10 mouse cellular contexts compared by ENCODE assay signal in the genomic region with DNA sequence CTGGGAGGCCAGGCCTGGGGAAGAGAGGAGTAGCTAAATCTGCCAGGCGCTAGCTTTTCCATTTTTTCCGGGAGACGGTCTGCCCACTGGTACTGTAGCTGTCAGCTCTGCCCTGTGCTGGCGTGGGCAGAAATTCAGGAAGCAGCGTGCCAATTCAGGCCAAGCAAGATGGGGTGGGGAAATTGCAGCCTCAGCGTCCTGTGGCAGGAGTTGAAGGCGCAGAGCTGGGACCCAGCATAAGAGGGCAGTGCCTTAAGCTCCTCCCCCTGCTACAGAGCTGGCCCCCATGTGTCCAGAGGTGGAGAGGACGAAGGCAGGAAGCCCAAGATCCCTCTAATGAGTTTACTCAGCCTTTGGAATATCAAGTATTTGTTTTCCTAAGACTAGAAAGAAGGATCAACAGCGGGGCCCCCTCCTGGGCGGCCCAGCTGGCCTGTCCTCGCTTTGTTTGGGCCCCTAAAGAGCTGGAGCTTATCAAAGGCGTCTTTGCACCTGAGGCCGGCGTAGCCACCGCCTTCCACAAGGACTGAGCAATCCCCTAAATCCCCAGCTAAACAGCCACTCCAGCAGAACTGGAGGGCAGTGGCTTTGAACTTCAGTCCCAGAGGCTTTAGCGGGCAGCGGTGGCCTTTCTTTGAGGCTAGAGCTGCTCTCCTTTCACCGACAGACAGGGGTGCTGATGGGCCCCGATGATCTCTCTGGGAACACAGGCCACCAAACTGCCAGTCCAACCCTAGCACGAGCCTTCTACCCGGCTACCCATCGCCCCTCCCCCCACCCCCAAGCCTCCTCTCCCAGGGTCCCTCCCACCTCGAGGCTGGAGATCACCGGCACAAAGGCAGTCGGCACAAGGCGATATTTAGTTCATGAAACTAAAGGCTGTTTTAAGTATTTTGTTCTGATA.
DNase-seq lines count a peak whose midpoint lies in the region; ATAC-seq and TF ChIP-seq lines count a peak whose summit lies in the region.
"Had no signal": no experiment of that assay in that cellular context is flagged by ENCODE, and none has a peak within 500 bp of the region (broad histone marks: within the 10 kb centered on the region; RNA-seq: fewer than 3 reads in every experiment).

No protein-coding gene starts in this region.

- 14% methylated on average over 26 of the region's 26 CpGs for WGBS in cerebellum, adult 2 months
- WGBS in lung, embryonic 14.5 days: 11% methylated on average over 26 of the region's 26 CpGs
- 25% methylated on average over 26 of the region's 26 CpGs for WGBS in lung, adult 2 months
- whole genome bisulfite sequencing in hindbrain, embryonic 15.5 days: 8% methylated on average over 26 of the region's 26 CpGs
- WGBS in neural tube, embryonic 12.5 days: 7% methylated on average over 26 of the region's 26 CpGs
- WGBS in heart, embryonic 10.5 days: 8% methylated on average over 26 of the region's 26 CpGs

- TF ChIP-seq CTCF in cerebellum, adult 2 months (IDR thresholded peaks at IDR 0.05; ENCODE audit: borderline replicate concordance, insufficient read depth, low read depth, low read length): no peak
- TF ChIP-seq CTCF in lung, embryonic 14.5 days (IDR thresholded peaks at IDR 0.05; ENCODE audit: low read depth): no peak
- no peak for TF ChIP-seq CTCF in lung, adult 2 months (IDR thresholded peaks at IDR 0.05; ENCODE audit: insufficient read depth, low read length)

- no peaks in the 10 kb centered on the region for H3K9me3 ChIP-seq in lung, embryonic 14.5 days (ENCODE audit: low read depth, low read length)
- H3K9me3 ChIP-seq in hindbrain, embryonic 15.5 days: no peaks in the 10 kb centered on the region
- H3K9me3 ChIP-seq in neural tube, embryonic 12.5 days: no peaks in the 10 kb centered on the region
- no peaks in the 10 kb centered on the region for H3K9me3 ChIP-seq in heart, embryonic 10.5 days

- H3K36me3 ChIP-seq in lung, embryonic 14.5 days (ENCODE audit: insufficient read depth): no peaks in the 10 kb centered on the region
- H3K36me3 ChIP-seq in hindbrain, embryonic 15.5 days: no peaks in the 10 kb centered on the region
- no peaks in the 10 kb centered on the region for H3K36me3 ChIP-seq in neural tube, embryonic 12.5 days
- H3K36me3 ChIP-seq in heart, embryonic 10.5 days: no peaks in the 10 kb centered on the region

- no peak overlapping the region; the same call in 1 of the 2 replicates for H3K9ac ChIP-seq in lung, embryonic 14.5 days
- H3K9ac ChIP-seq in hindbrain, embryonic 15.5 days: no peak overlapping the region
- H3K9ac ChIP-seq in neural tube, embryonic 12.5 days: no peak overlapping the region

- H3K4me3 ChIP-seq in cerebellum, adult 2 months (replicated peaks; ENCODE audit: insufficient read depth, low read depth, low read length): no peak overlapping the region
- no peak overlapping the region for H3K4me3 ChIP-seq in lung, embryonic 14.5 days (ENCODE audit: low read depth, low read length)
- H3K4me3 ChIP-seq in lung, adult 2 months (replicated peaks; ENCODE audit: extremely low read depth, low read depth, low read length): no peak overlapping the region
- no peak overlapping the region for H3K4me3 ChIP-seq in hindbrain, embryonic 15.5 days
- no peak overlapping the region for H3K4me3 ChIP-seq in neural tube, embryonic 12.5 days
- H3K4me3 ChIP-seq in heart, embryonic 10.5 days: no peak overlapping the region
- H3K4me3 ChIP-seq: myocyte had no signal

- DNase-seq in cerebellum, adult 2 months: peak; percentile 16 to 24
- DNase-seq in cerebellum, adult 11-12 months: no peak
- DNase-seq in lung, embryonic 14.5 days: peak; percentile 46
- DNase-seq in lung, adult 2 months: no peak
- no peak for DNase-seq in heart, embryonic 10.5 days (ENCODE audit: low spot score)
- no peak for DNase-seq in adrenal gland, adult 8-10 months

- peaks cover 8% of the 10 kb centered on the region; the same call in 1 of the 2 replicates for H3K4me1 ChIP-seq in cerebellum, adult 2 months (ENCODE audit: control insufficient read depth, insufficient read depth, low read length)
- H3K4me1 ChIP-seq in lung, embryonic 14.5 days (ENCODE audit: insufficient read depth): no peaks in the 10 kb centered on the region
- no peaks in the 10 kb centered on the region for H3K4me1 ChIP-seq in lung, adult 2 months (ENCODE audit: control insufficient read depth, insufficient read depth, low read length)
- peaks cover 14% of the 10 kb centered on the region for H3K4me1 ChIP-seq in hindbrain, embryonic 15.5 days (replicated peaks)
- peaks cover 14% of the 10 kb centered on the region for H3K4me1 ChIP-seq in neural tube, embryonic 12.5 days
- peaks cover 8% of the 10 kb centered on the region for H3K4me1 ChIP-seq in heart, embryonic 10.5 days

- ATAC-seq in lung, embryonic 14.5 days (ENCODE audit: insufficient read depth): peak; percentile 67; the same call in 1 of the 2 replicates
- peak; percentile 36; the same call in 1 of the 2 replicates for ATAC-seq in hindbrain, embryonic 15.5 days (ENCODE audit: low FRiP score, low read depth)
- ATAC-seq in neural tube, embryonic 12.5 days (ENCODE audit: low FRiP score, low read depth): 0 out of 2 replicates have a peak, but pooled peaks have one; percentile 23

- no peak for TF ChIP-seq POLR2A in cerebellum, adult 2 months (IDR thresholded peaks at IDR 0.05; ENCODE audit: borderline replicate concordance, insufficient read depth, low read length)
- TF ChIP-seq POLR2A in lung, adult 2 months (IDR thresholded peaks at IDR 0.05; ENCODE audit: borderline replicate concordance, extremely low read depth, low read depth, low read length): no peak

- no peak overlapping the region for H3K27ac ChIP-seq in cerebellum, adult 2 months (ENCODE audit: insufficient read depth, low read length)
- no peak overlapping the region for H3K27ac ChIP-seq in lung, embryonic 14.5 days (ENCODE audit: low read depth)
- H3K27ac ChIP-seq in hindbrain, embryonic 15.5 days (replicated peaks): no peak overlapping the region
- H3K27ac ChIP-seq in neural tube, embryonic 12.5 days: 0 out of 2 replicates have a peak overlapping the region, but pooled peaks have one; percentile 11
- no peak overlapping the region for H3K27ac ChIP-seq in heart, embryonic 10.5 days
- H3K27ac ChIP-seq: kidney, postnatal 0 days had no signal

- H3K27me3 ChIP-seq in cerebellum, adult 2 months (ENCODE audit: control insufficient read depth, insufficient read depth, low read length): no peaks in the 10 kb centered on the region
- no peaks in the 10 kb centered on the region for H3K27me3 ChIP-seq in lung, embryonic 14.5 days (ENCODE audit: insufficient read depth, low read length)
- H3K27me3 ChIP-seq in hindbrain, embryonic 15.5 days: no peaks in the 10 kb centered on the region
- H3K27me3 ChIP-seq in neural tube, embryonic 12.5 days (replicated peaks): no peaks in the 10 kb centered on the region
- H3K27me3 ChIP-seq in heart, embryonic 10.5 days (ENCODE audit: insufficient read depth, poor library complexity, severe bottlenecking): peaks cover 26% of the 10 kb centered on the region

- H3K4me2 ChIP-seq in lung, embryonic 14.5 days: no peak overlapping the region
- H3K4me2 ChIP-seq in hindbrain, embryonic 15.5 days: no peak overlapping the region
- peak overlapping the region; percentile 16; the same call in 1 of the 2 replicates for H3K4me2 ChIP-seq in neural tube, embryonic 12.5 days (replicated peaks)

Comparison
In these comparisons a context has a peak if more than half of its experiments do, and no peak if none do; other contexts are left out.
1. DNase-seq: peak in cerebellum, adult 2 months (2 of 2) and lung, embryonic 14.5 days (single experiment); none in cerebellum, adult 11-12 months (single experiment), lung, adult 2 months (single experiment), heart, embryonic 10.5 days (single experiment) and adrenal gland, adult 8-10 months (single experiment).
2. Peak in every context shown above with its lines, with median percentiles within 50 percentile points of each other: ATAC-seq.